Mouse (Mus musculus): ENCODE results near the gene Dnajc4.
A peak's percentile ranks its signal among the peaks of the same experiment; 100 is the strongest.
"Not testable (repeated sequence)": the region's sequence is repeated elsewhere in the genome, so short reads cannot be mapped to it uniquely, and the experiment has no call there.

Dnajc4 gene

GRCm38 (mm10) chr19:6994489-6994888 is 2.1 kb upstream of the Dnajc4 start:
- no peak for DNase-seq

- DNase-seq: no peak
Measured at GRCm38 (mm10) chr19:6994002-6994401, 1.6 kb upstream of the Dnajc4 start.

- DNase-seq: no peak
Measured at GRCm38 (mm10) chr19:6993011-6993770, 819 bp upstream of the Dnajc4 start.

- DNase-seq: not testable (repeated sequence)
Measured at GRCm38 (mm10) chr19:6991166-6991565, 1.2 kb downstream of the Dnajc4 start.

- DNase-seq: no peak
Measured at GRCm38 (mm10) chr19:6990712-6991111, 1.7 kb downstream of the Dnajc4 start.

- no peak for DNase-seq
Measured at GRCm38 (mm10) chr19:6989251-6989650, 3.1 kb downstream of the Dnajc4 start.

- no peak for DNase-seq
Measured at GRCm38 (mm10) chr19:6987904-6988285, 4.5 kb downstream of the Dnajc4 start.

GRCm38 (mm10) chr19:6987061-6987903 is 5.1 kb downstream of the Dnajc4 start, which contains the start of gene Vegfb:
TSS of gene Vegfb (minus strand) at chr19:6987651.
- DNase-seq: peak; percentile 79

- DNase-seq: no peak
Measured at GRCm38 (mm10) chr19:6985951-6986708, 6.2 kb downstream of the Dnajc4 start.

- DNase-seq: no peak
Measured at GRCm38 (mm10) chr19:6985300-6985699, 7.1 kb downstream of the Dnajc4 start.

GRCm38 (mm10) chr19:6983621-6984020 is 8.8 kb downstream of the Dnajc4 start:
- no peak for DNase-seq

GRCm38 (mm10) chr19:6981465-6981864 is 10.9 kb downstream of the Dnajc4 start:
- no peak for DNase-seq

GRCm38 (mm10) chr19:6980381-6981093 is 11.8 kb downstream of the Dnajc4 start, which contains the start of gene Fkbp2:
TSS of gene Fkbp2 (minus strand) at chr19:6980501.
- peak; percentile 99 for DNase-seq

GRCm38 (mm10) chr19:6979486-6980380 is 12.6 kb downstream of the Dnajc4 start:
- DNase-seq: peak; percentile 99

- DNase-seq: peak; percentile 46
Measured at GRCm38 (mm10) chr19:6979001-6979479, 13.3 kb downstream of the Dnajc4 start.

GRCm38 (mm10) chr19:6978639-6978974 is 13.8 kb downstream of the Dnajc4 start:
- no peak for DNase-seq

- no peak for DNase-seq
Measured at GRCm38 (mm10) chr19:6977759-6978638, 14.4 kb downstream of the Dnajc4 start.

- DNase-seq: peak; percentile 82
Measured at GRCm38 (mm10) chr19:6975537-6976521, 16.5 kb downstream of the Dnajc4 start, which contains the start of gene Plcb3. TSS of gene Plcb3 (minus strand) at chr19:6976470.
